Mouse (Mus musculus) embryonic facial prominence, embryonic 15.5 days (tissue): ENCODE data around the gene Calcrl. TPM values are rescaled to one million over a fixed set of nuclear protein-coding genes. Genes with fewer than 3 reads are reported as not detected.
A peak's percentile ranks its signal among the peaks of the same experiment; 100 is the strongest.

Source experiments
- ATAC-seq: fragments of 200-750 bp; cut with Nextera tagmentation; 2 replicates; pipeline ENCODE4 v1.8.0; 2017; ENCODE audit warnings: low read depth, moderate TSS enrichment; ENCODE audit not compliant: insufficient number of reproducible peaks, low FRiP score, low TSS enrichment
- H3K27ac ChIP-seq: fragments of 300-500 bp; sonication (generic); replicated peaks from 2 replicates; pipeline ENCODE4 v1.5.1; 2015; ENCODE audit warnings: mild to moderate bottlenecking, inconsistent platforms
- H3K27me3 ChIP-seq: fragments of 300-500 bp; sonication (generic); 2 replicates; pipeline ENCODE4 v1.6.1; 2015; ENCODE audit warnings: inconsistent platforms
- H3K36me3 ChIP-seq: fragments of 300-500 bp; sonication (generic); 2 replicates; pipeline ENCODE4 v1.6.1; 2015; ENCODE audit warnings: mild to moderate bottlenecking, inconsistent platforms
- H3K4me1 ChIP-seq: fragments of 300-500 bp; sonication (generic); 2 replicates; pipeline ENCODE4 v1.6.1; 2015; ENCODE audit warnings: inconsistent platforms
- H3K4me2 ChIP-seq: fragments of 300-500 bp; sonication (generic); replicated peaks from 2 replicates; pipeline ENCODE4 v1.6.1; 2015; ENCODE audit warnings: mild to moderate bottlenecking, inconsistent platforms
- H3K4me3 ChIP-seq: fragments of 300-500 bp; sonication (generic); replicated peaks from 2 replicates; pipeline ENCODE4 v1.5.1; 2015; ENCODE audit warnings: mild to moderate bottlenecking, inconsistent platforms
- H3K9ac ChIP-seq: fragments of 300-500 bp; sonication (generic); 2 replicates; pipeline ENCODE4 v1.6.1; 2015; ENCODE audit warnings: inconsistent platforms
- H3K9me3 ChIP-seq: fragments of 300-500 bp; sonication (generic); replicated peaks from 2 replicates; pipeline ENCODE4 v1.6.1; 2016; ENCODE audit warnings: inconsistent platforms
- WGBS: fragments of 180-500 bp; shearing (Covaris S2); methylation state at CpG from one replicate; pipeline ENCODE4 v1.1.7; 2015; 5-methylcytosine and 5-hydroxymethylcytosine counted together
- polyA plus RNA-seq: library from polyadenylated mRNA; unstranded; fragments of >200 nt; fragmentation: Nextera tagmentation; extraction: Ambion mirVana; gene quantifications from 2 replicates; pipeline ENCODE4 v1.2.1, GENCODE M21; 2015

Gene Calcrl
- polyA plus RNA-seq, result 18.2 and 22.2 TPM in 2 replicates

DNA sequence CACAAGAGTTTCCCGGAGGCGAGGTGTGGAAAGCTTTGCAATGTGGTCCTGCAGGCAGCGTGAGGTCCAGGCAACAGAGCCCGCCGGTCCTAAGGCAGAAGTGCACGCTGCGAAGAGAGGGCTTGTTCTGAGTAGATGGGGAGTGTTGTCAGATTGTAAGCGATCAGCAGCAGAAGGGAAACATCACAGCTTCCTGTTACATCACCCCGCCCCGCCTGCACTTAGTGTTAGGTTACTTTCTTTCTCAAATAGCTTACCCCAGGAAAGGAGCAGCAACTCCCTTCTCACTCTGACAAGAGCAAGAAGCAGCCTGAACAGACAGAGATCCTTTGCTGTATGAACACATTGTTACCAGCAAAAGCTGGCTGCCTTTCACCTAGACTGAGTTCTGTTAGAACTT is at the start of gene Calcrl:
TSS of gene Calcrl (minus strand) at position 274 of the 400 bp plus-strand sequence.
- Histone ChIP-seq H3K4me1 (no peaks in the 10 kb centered on the region), H3K4me2 (peak within 1 kb of the TSS; percentile 60), H3K36me3 (no peaks in the 10 kb centered on the region), H3K27me3 (no peaks in the 10 kb centered on the region), H3K4me3 (peak within 1 kb of the TSS; percentile 39), H3K9ac (no peak within 1 kb of the TSS), H3K9me3 (no peaks in the 10 kb centered on the region), H3K27ac (peak within 1 kb of the TSS; percentile 70)
- under 1% methylated on average over 10 of the region's 10 CpGs for WGBS
- peak; percentile 75 for ATAC-seq

- ATAC-seq, result no peak
- no peak overlapping the region for H3K4me3 ChIP-seq
- 23% methylated on average over 6 of the region's 6 CpGs for WGBS
These were observed 49.4 kb upstream of the Calcrl start for GRCm38 (mm10) chr2:84474651-84475050.

DNA sequence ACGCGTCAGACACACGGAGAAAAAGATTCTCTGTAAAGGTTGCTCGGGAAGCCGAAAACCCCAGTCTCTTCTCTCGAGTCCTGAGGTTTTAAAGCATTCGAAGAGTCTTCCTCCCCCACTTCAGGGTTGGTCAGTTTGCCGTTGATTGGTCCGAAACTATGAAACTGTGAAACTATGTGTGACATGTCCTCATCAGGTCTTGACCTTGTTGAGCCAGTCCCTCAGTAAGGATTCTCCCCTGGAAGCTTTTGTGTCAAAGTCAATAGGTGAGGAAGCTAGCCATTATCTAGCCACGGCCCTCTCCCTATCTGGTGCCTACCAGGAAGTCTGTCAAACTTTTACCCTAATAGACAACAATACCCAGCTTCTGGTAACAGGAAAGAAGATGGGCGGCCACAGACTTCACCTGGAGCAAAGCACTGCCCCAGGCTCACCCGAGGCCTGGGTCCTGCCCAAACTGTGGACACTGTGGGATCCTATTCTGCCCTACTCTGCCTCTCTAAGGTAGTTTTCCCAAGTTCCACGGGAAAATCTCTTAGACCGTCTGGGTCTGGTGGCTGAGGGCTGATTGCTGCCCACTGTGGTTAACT is 48.8 kb upstream of the Calcrl start:
- no peak for ATAC-seq
- WGBS, result 77% methylated on average over 14 of the region's 14 CpGs

More at GRCm38 (mm10) chr2:84474651-84475050, 49.4 kb upstream of the Calcrl start:
- Histone ChIP-seq H3K27ac (no peak overlapping the region), H3K4me1 (no peaks in the 10 kb centered on the region), H3K9ac (no peak overlapping the region), H3K9me3 (no peaks in the 10 kb centered on the region), H3K4me2 (no peak overlapping the region), H3K27me3 (no peaks in the 10 kb centered on the region), H3K36me3 (no peaks in the 10 kb centered on the region)

DNA sequence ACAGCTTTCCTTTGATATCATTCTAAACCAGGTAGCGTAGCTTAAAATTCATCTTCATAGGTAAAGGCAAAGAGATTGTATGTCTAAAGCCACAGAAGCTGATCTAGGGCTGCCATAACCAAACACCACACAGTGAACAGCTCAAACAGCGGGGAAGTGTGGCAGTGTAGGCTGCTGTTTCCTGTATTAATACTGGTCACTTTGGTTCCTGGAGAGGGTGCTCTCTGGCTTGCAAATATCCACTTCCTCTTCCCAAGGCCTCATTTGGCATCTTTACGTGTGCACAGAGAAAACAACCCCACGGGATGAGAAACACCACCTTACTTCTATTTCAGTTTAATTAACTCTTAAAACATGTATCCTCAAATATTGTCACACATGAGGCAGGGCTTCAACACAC is 42.2 kb upstream of the Calcrl start:
- WGBS, result 85% methylated on average over 4 of the region's 4 CpGs
- ATAC-seq, result no peak
- Histone ChIP-seq H3K27ac (no peak overlapping the region), H3K4me1 (0 out of 2 replicates have a peak, but pooled peaks cover 4% of the 10 kb centered on the region), H3K4me2 (no peak overlapping the region), H3K27me3 (no peaks in the 10 kb centered on the region), H3K9me3 (no peaks in the 10 kb centered on the region), H3K36me3 (no peaks in the 10 kb centered on the region), H3K9ac (no peak overlapping the region), H3K4me3 (no peak overlapping the region)

More for the DNA sequence above, 48.8 kb upstream of the Calcrl start:
- H3K4me1 ChIP-seq, result no peaks in the 10 kb centered on the region
- H3K9me3 ChIP-seq, result no peaks in the 10 kb centered on the region
- no peak overlapping the region for H3K27ac ChIP-seq
- H3K9ac ChIP-seq, result no peak overlapping the region
- H3K27me3 ChIP-seq, result no peaks in the 10 kb centered on the region
- H3K36me3 ChIP-seq, result no peaks in the 10 kb centered on the region
- no peak overlapping the region for H3K4me2 ChIP-seq
- H3K4me3 ChIP-seq, result no peak overlapping the region

- H3K36me3 ChIP-seq, result no peaks in the 10 kb centered on the region
- H3K27ac ChIP-seq, result no peak overlapping the region
- no peak overlapping the region for H3K9ac ChIP-seq
- H3K27me3 ChIP-seq, result no peaks in the 10 kb centered on the region
- no peak overlapping the region for H3K4me3 ChIP-seq
- ATAC-seq, result no peak
- H3K4me1 ChIP-seq, result 0 out of 2 replicates have a peak, but pooled peaks cover 4% of the 10 kb centered on the region
- 23% methylated on average over 7 of the region's 7 CpGs for WGBS
- H3K9me3 ChIP-seq, result no peaks in the 10 kb centered on the region
- H3K4me2 ChIP-seq, result no peak overlapping the region
These were observed 39.7 kb upstream of the Calcrl start for GRCm38 (mm10) chr2:84464956-84465355.

- no peak overlapping the region for H3K9ac ChIP-seq
- WGBS, result 82% methylated on average over 3 of the region's 3 CpGs
These were observed 37.2 kb upstream of the Calcrl start for GRCm38 (mm10) chr2:84462411-84462810.

DNA sequence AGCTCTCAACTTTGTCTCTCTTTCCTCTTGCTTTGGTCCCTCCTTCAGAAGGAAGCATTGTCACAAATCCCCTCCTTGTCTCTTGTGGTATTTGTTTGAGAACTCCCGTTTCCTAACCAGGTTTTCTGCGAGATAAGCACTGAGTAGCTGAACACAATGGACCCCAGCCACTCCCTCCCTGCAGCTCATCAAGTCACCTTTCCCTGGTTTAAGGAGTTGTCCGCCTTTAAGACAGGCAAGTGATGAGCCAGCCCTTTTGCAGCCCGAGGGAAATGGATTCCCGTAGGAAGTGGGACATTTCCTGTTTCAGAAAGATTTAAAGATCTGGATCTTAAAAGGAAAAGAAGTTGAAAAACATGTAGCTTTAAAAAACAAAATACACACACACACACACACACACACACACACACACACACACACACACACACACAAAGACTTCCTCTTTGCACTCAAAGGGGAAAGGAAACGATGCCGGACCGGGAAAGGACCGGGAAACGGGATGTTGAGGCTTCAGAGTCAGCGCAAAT is 34.5 kb upstream of the Calcrl start:
- Histone ChIP-seq H3K36me3 (no peaks in the 10 kb centered on the region), H3K4me3 (no peak overlapping the region), H3K9me3 (no peaks in the 10 kb centered on the region), H3K27ac (no peak overlapping the region), H3K27me3 (no peaks in the 10 kb centered on the region), H3K4me1 (0 out of 2 replicates have a peak, but pooled peaks cover under 1% of the 10 kb centered on the region), H3K4me2 (no peak overlapping the region), H3K9ac (no peak overlapping the region)
- 58% methylated on average over 11 of the region's 11 CpGs for WGBS
- ATAC-seq, result no peak

More at GRCm38 (mm10) chr2:84462411-84462810, 37.2 kb upstream of the Calcrl start:
- no peaks in the 10 kb centered on the region for H3K36me3 ChIP-seq
- ATAC-seq, result no peak
- no peaks in the 10 kb centered on the region for H3K9me3 ChIP-seq
- H3K4me3 ChIP-seq, result no peak overlapping the region
- 0 out of 2 replicates have a peak, but pooled peaks cover 4% of the 10 kb centered on the region for H3K4me1 ChIP-seq
- no peaks in the 10 kb centered on the region for H3K27me3 ChIP-seq
- no peak overlapping the region for H3K27ac ChIP-seq
- no peak overlapping the region for H3K4me2 ChIP-seq

- Histone ChIP-seq H3K27ac (no peak overlapping the region), H3K4me3 (no peak overlapping the region), H3K4me2 (no peak overlapping the region), H3K27me3 (no peaks in the 10 kb centered on the region), H3K9ac (no peak overlapping the region), H3K36me3 (no peaks in the 10 kb centered on the region), H3K4me1 (no peaks in the 10 kb centered on the region), H3K9me3 (no peaks in the 10 kb centered on the region)
- ATAC-seq, result no peak
- WGBS, result 79% methylated on average over 6 of the region's 6 CpGs
These were observed 32.0 kb upstream of the Calcrl start for GRCm38 (mm10) chr2:84457221-84457620.

- no peak overlapping the region for H3K27ac ChIP-seq
- no peaks in the 10 kb centered on the region for H3K4me1 ChIP-seq
- no peak for ATAC-seq
- no peak overlapping the region for H3K4me3 ChIP-seq
- no peaks in the 10 kb centered on the region for H3K9me3 ChIP-seq
- 6% methylated on average over 5 of the region's 5 CpGs for WGBS
- H3K27me3 ChIP-seq, result no peaks in the 10 kb centered on the region
- no peaks in the 10 kb centered on the region for H3K36me3 ChIP-seq
- no peak overlapping the region for H3K4me2 ChIP-seq
- H3K9ac ChIP-seq, result no peak overlapping the region
These were observed 30.1 kb upstream of the Calcrl start for GRCm38 (mm10) chr2:84455236-84455799.

DNA sequence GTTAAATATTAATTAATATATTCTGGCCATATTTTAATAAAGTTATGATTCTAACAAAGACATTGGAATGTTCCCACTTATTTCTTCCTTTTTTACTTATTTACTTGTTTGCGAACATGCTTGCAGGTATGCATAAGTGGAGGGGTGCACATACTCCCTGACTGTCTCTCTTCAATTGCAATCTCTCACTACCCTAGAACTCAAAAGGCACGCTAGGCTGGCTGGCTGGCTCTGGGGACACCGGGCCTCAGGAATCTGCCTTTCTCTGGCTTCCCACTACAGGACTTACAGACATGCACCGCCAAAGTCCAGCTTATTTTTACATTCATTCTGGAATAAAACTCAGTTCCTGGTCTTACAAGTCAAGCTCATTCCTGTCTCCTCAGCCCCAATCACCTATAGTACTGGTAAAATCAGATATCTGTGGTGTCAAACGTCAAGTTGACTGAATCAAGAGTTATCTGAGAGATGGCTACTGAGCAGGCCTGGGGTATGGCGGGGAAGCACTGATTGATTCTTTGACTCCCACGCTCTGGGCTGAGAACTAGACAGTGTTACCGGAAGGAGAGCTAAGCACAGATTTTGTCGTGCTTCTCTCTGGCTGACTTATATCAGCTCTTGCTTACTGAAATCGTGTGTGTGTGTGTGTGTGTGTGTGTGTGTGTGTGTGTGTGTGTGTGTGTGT is 29.5 kb upstream of the Calcrl start:
- Histone ChIP-seq H3K4me2 (no peak overlapping the region), H3K27me3 (no peaks in the 10 kb centered on the region), H3K4me3 (no peak overlapping the region), H3K4me1 (no peaks in the 10 kb centered on the region), H3K27ac (no peak overlapping the region), H3K9me3 (no peaks in the 10 kb centered on the region), H3K36me3 (no peaks in the 10 kb centered on the region), H3K9ac (no peak overlapping the region)
- 56% methylated on average over 10 of the region's 10 CpGs for WGBS
- no peak for ATAC-seq

GRCm38 (mm10) chr2:84454051-84454450 is 28.8 kb upstream of the Calcrl start:
- no peaks in the 10 kb centered on the region for H3K4me1 ChIP-seq

More at GRCm38 (mm10) chr2:84454051-84454450, 28.8 kb upstream of the Calcrl start:
- no peak overlapping the region for H3K4me3 ChIP-seq
- no peaks in the 10 kb centered on the region for H3K27me3 ChIP-seq
- H3K27ac ChIP-seq, result no peak overlapping the region
- no peaks in the 10 kb centered on the region for H3K9me3 ChIP-seq
- no peak overlapping the region for H3K4me2 ChIP-seq
- no peak overlapping the region for H3K9ac ChIP-seq
- 8% methylated on average over 5 of the region's 5 CpGs for WGBS
- H3K36me3 ChIP-seq, result no peaks in the 10 kb centered on the region
- ATAC-seq, result no peak
